In the genomic region with DNA sequence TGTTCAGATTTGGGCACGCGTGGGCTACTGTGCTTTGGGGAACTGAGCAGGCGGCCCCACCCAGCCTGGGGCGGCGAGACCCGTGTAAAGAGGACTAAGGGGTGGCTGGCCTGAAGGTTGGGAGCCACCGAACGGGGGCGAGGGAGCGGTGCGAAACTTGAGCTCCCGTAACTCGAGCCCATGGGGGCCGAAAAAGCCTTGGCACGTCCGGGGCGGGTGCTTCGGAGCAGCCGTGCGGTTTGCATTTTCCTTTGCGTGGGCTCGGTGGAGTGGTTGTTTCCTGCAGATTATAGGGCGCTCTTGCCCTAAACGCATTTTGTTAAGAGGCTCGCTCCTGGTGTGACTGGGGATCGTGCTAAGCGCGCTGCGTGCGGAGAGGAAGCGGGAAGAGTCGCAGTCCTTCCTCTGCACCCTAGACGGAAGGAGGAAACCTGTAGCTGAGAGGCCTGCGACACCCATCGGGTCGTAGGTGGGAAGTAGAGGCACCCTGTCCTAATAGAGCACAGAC, we compare ENCODE assay signal across 8 mouse cellular contexts. TPM values are rescaled to one million over a fixed set of nuclear protein-coding genes. Genes with fewer than 3 reads are reported as not detected.
DNase-seq lines count a peak whose midpoint lies in the region; ATAC-seq lines count a peak whose summit lies in the region.

No protein-coding gene starts in this region.

- peak overlapping the region; percentile 90 for H3K27ac ChIP-seq in brown adipose tissue, adult 24 weeks (replicated peaks; ENCODE audit: low read depth, low read length)
- peak overlapping the region; percentile 97 for H3K27ac ChIP-seq in limb, embryonic 12.5 days
- H3K27ac ChIP-seq in midbrain, embryonic 15.5 days, result peak overlapping the region; percentile 78

- under 1% methylated on average over 36 of the region's 36 CpGs for WGBS in limb, embryonic 12.5 days
- WGBS in midbrain, embryonic 15.5 days, result under 1% methylated on average over 36 of the region's 36 CpGs

- peaks cover 20% of the 10 kb centered on the region for H3K27me3 ChIP-seq in limb, embryonic 12.5 days
- 0 out of 2 replicates have a peak, but pooled peaks cover 4% of the 10 kb centered on the region for H3K27me3 ChIP-seq in midbrain, embryonic 15.5 days (replicated peaks)

- peak overlapping the region; percentile 85 for H3K4me3 ChIP-seq in brown adipose tissue, adult 24 weeks (ENCODE audit: insufficient read depth, low read depth, low read length)
- H3K4me3 ChIP-seq in limb, embryonic 12.5 days (replicated peaks), result peak overlapping the region; percentile 82
- H3K4me3 ChIP-seq in midbrain, embryonic 15.5 days, result peak overlapping the region; percentile 74

- peak; percentile 64 for ATAC-seq in limb, embryonic 12.5 days (ENCODE audit: insufficient number of reproducible peaks, insufficient read depth, low FRiP score, low TSS enrichment, low read depth)
- peak; percentile 60; the same call in 1 of the 2 replicates for ATAC-seq in midbrain, embryonic 15.5 days (replicated peaks)

- H3K9me3 ChIP-seq in limb, embryonic 12.5 days, result no peaks in the 10 kb centered on the region
- H3K9me3 ChIP-seq in midbrain, embryonic 15.5 days, result no peaks in the 10 kb centered on the region

- peak overlapping the region; percentile 95 for H3K9ac ChIP-seq in limb, embryonic 12.5 days (replicated peaks)
- H3K9ac ChIP-seq in midbrain, embryonic 15.5 days, result peak overlapping the region; percentile 73

- H3K36me3 ChIP-seq in limb, embryonic 12.5 days, result peaks cover 36% of the 10 kb centered on the region
- H3K36me3 ChIP-seq in midbrain, embryonic 15.5 days (replicated peaks), result no peaks in the 10 kb centered on the region; the same call in 1 of the 2 replicates

- intact Hi-C loops in gastrocnemius, postnatal 14 days (cut with DNase I; ENCODE audit: low total_unique reads), result no loop called here

- peak; percentile 52 to 62 for DNase-seq in cerebellum, postnatal 25 days
- DNase-seq in cerebellum, postnatal 14 days, result no peak
- DNase-seq in A20 (ENCODE audit: low read depth, low spot score), result peak; percentile 36
- peak; percentile 67 for DNase-seq in gastrocnemius, postnatal 14 days
- peak; percentile 70 for DNase-seq in thymus, postnatal 14 days

- H3K4me1 ChIP-seq in brown adipose tissue, adult 24 weeks (ENCODE audit: control insufficient read depth, insufficient read depth, insufficient read length, low read length), result peaks cover 10% of the 10 kb centered on the region
- peaks cover 15% of the 10 kb centered on the region for H3K4me1 ChIP-seq in limb, embryonic 12.5 days (replicated peaks)
- H3K4me1 ChIP-seq in midbrain, embryonic 15.5 days, result peaks cover 20% of the 10 kb centered on the region

- peak overlapping the region; percentile 82 for H3K4me2 ChIP-seq in limb, embryonic 12.5 days
- peak overlapping the region; percentile 89 for H3K4me2 ChIP-seq in midbrain, embryonic 15.5 days

RNA-seq across cellular contexts. Expression of gene Ldha, which starts 4.8 kb away (rescaled TPM):
- 1,796 and 2,267 TPM in 2 replicates for polyA plus RNA-seq in brown adipose tissue, adult 24 weeks (2012; ENCODE audit: insufficient read depth, insufficient read length, missing spikeins)
- total RNA-seq in gastrocnemius, postnatal 14 days (2021), result 1,000 to 10,000 TPM; 2,600 to 2,686 TPM
- 1,576 and 1,625 TPM in 2 replicates for polyA plus RNA-seq in limb, embryonic 12.5 days (2016; fragmentation: Nextera tagmentation; extraction: Ambion mirVana)
- polyA plus RNA-seq in midbrain, embryonic 15.5 days (2015; fragmentation: Nextera tagmentation; extraction: Ambion mirVana), result 522 and 586 TPM in 2 replicates

RNA-seq across cellular contexts. Expression of gene Ldhc, which starts 15.0 kb away (rescaled TPM):
- polyA plus RNA-seq in brown adipose tissue, adult 24 weeks (2012; ENCODE audit: insufficient read depth, insufficient read length, missing spikeins), result not detected in 2 replicates
- total RNA-seq in gastrocnemius, postnatal 14 days (2021), result not detected
- 0.27 TPM in 1 of 2 replicates, not detected in the other for polyA plus RNA-seq in limb, embryonic 12.5 days (2016; fragmentation: Nextera tagmentation; extraction: Ambion mirVana)
- 0.15 TPM in 1 of 2 replicates, not detected in the other for polyA plus RNA-seq in midbrain, embryonic 15.5 days (2015; fragmentation: Nextera tagmentation; extraction: Ambion mirVana)

RNA-seq across cellular contexts. Expression of gene Gtf2h1, which starts 50.1 kb away (rescaled TPM):
- polyA plus RNA-seq in brown adipose tissue, adult 24 weeks (2012; ENCODE audit: insufficient read depth, insufficient read length, missing spikeins), result 17.6 and 24.3 TPM in 2 replicates
- 10 to 100 TPM; 14.5 to 16.8 TPM for total RNA-seq in gastrocnemius, postnatal 14 days (2021)
- polyA plus RNA-seq in limb, embryonic 12.5 days (2016; fragmentation: Nextera tagmentation; extraction: Ambion mirVana), result 51.3 TPM in 2 replicates
- polyA plus RNA-seq in midbrain, embryonic 15.5 days (2015; fragmentation: Nextera tagmentation; extraction: Ambion mirVana), result 41.2 and 44.6 TPM in 2 replicates

RNA-seq across cellular contexts. Expression of gene Hps5, which starts 50.2 kb away (rescaled TPM):
- 11.9 and 13.5 TPM in 2 replicates for polyA plus RNA-seq in brown adipose tissue, adult 24 weeks (2012; ENCODE audit: insufficient read depth, insufficient read length, missing spikeins)
- 10 to 100 TPM; 10.5 to 11.9 TPM for total RNA-seq in gastrocnemius, postnatal 14 days (2021)
- 24.0 and 25.3 TPM in 2 replicates for polyA plus RNA-seq in limb, embryonic 12.5 days (2016; fragmentation: Nextera tagmentation; extraction: Ambion mirVana)
- 13.0 and 13.7 TPM in 2 replicates for polyA plus RNA-seq in midbrain, embryonic 15.5 days (2015; fragmentation: Nextera tagmentation; extraction: Ambion mirVana)

Comparison
In these comparisons a context has a peak if more than half of its experiments do, and no peak if none do; other contexts are left out.
1. DNase-seq: peak in cerebellum, postnatal 25 days (2 of 2), A20 (single experiment), gastrocnemius, postnatal 14 days (single experiment) and thymus, postnatal 14 days (single experiment); none in cerebellum, postnatal 14 days (0 of 2).
2. Peak in every context shown above with its lines, with median percentiles within 50 percentile points of each other: H3K27ac ChIP-seq and H3K4me3 ChIP-seq.